Mouse (Mus musculus) heart, postnatal 0 days (tissue): ENCODE results near the gene Tmem185b. TPM values are rescaled to one million over a fixed set of nuclear protein-coding genes. Genes with fewer than 3 reads are reported as not detected.
A peak's percentile ranks its signal among the peaks of the same experiment; 100 is the strongest.

Experiments used
- ATAC-seq: fragments of 200-750 bp; cut with Nextera tagmentation; 2 replicates; pipeline ENCODE4 v1.8.0; 2017; ENCODE audit warnings: low read depth, moderate number of reproducible peaks, moderate library complexity; ENCODE audit not compliant: insufficient read depth
- DNase-seq: peaks from one replicate; pipeline ENCODE4 v3.0.0-alpha.2; 2016; ENCODE audit warnings: low spot score
- H3K27ac ChIP-seq: fragments of 300-500 bp; sonication (generic); 2 replicates; pipeline ENCODE4 v1.5.1; 2014; ENCODE audit warnings: low read depth, mild to moderate bottlenecking
- H3K27me3 ChIP-seq: fragments of 300-500 bp; sonication (generic); 2 replicates; pipeline ENCODE4 v1.6.1; 2014; ENCODE audit warnings: low read length, mixed read lengths; ENCODE audit not compliant: control insufficient read depth, insufficient read depth
- H3K36me3 ChIP-seq: fragments of 300-500 bp; sonication (generic); replicated peaks from 2 replicates; pipeline ENCODE4 v1.6.1; 2014; ENCODE audit warnings: low read length, mixed read lengths; ENCODE audit not compliant: control insufficient read depth, insufficient read depth
- H3K4me1 ChIP-seq: fragments of 300-500 bp; sonication (generic); 2 replicates; pipeline ENCODE4 v1.6.1; 2014; ENCODE audit warnings: antibody characterized with exemption; ENCODE audit not compliant: control insufficient read depth, insufficient read depth
- H3K4me2 ChIP-seq: fragments of 300-500 bp; sonication (generic); 2 replicates; pipeline ENCODE4 v1.6.1; 2014; ENCODE audit warnings: low read depth, mild to moderate bottlenecking, low read length, moderate library complexity
- H3K4me3 ChIP-seq: fragments of 300-500 bp; sonication (generic); 2 replicates; pipeline ENCODE4 v1.5.1; 2014; ENCODE audit warnings: low read depth, low read length
- H3K9ac ChIP-seq: fragments of 300-500 bp; sonication (generic); replicated peaks from 2 replicates; pipeline ENCODE4 v1.6.1; 2014; ENCODE audit warnings: low read depth, low read length, mixed read lengths
- H3K9me3 ChIP-seq: fragments of 300-500 bp; sonication (generic); replicated peaks from 2 replicates; pipeline ENCODE4 v1.6.1; 2016; ENCODE audit warnings: low read length; ENCODE audit not compliant: control insufficient read depth
- CTCF ChIP-seq: IDR thresholded peaks from 2 replicates; pipeline ENCODE4 v1.5.1; 2016; ENCODE audit warnings: antibody characterized with exemption, control low read depth, low read depth
- EP300 ChIP-seq: IDR thresholded peaks from 2 replicates; pipeline ENCODE4 v1.6.1; 2016; ENCODE audit warnings: antibody characterized with exemption, low read depth
- WGBS: fragments of 180-500 bp; shearing (Covaris S2); extraction: QIAGEN DNeasy Blood & Tissue Kit; methylation state at CpG from one replicate; pipeline ENCODE4 v1.1.7; 2014; 5-methylcytosine and 5-hydroxymethylcytosine counted together
- polyA plus RNA-seq: library from polyadenylated mRNA; unstranded; fragments of >200 nt; fragmentation: Nextera tagmentation; extraction: Ambion mirVana; gene quantifications from 2 replicates; pipeline ENCODE4 v1.2.1, GENCODE M21; 2015
- total RNA-seq: library from RNA; depleted of rRNA; stranded (reverse); fragments of >200 nt; gene quantifications from 2 replicates; pipeline ENCODE4 v1.2.3, GENCODE M21; 2014; ENCODE audit warnings: low replicate concordance

Gene Tmem185b
- total and polyA plus RNA-seq, 2 experiments from 2014 or later: 20.7 to 28.5 TPM

- peak overlapping the region; percentile 23 for H3K4me3 ChIP-seq
- no peak for TF ChIP-seq EP300
- TF ChIP-seq CTCF: no peak
- 67% methylated on average over 1 of the region's 1 CpGs for WGBS
- peak overlapping the region; percentile 70 for H3K27ac ChIP-seq
- ATAC-seq: no peak
- peak overlapping the region; percentile 57 for H3K4me2 ChIP-seq
- no peaks in the 10 kb centered on the region for H3K27me3 ChIP-seq
- H3K36me3 ChIP-seq: 0 out of 2 replicates have a peak, but pooled peaks cover 3% of the 10 kb centered on the region
- H3K4me1 ChIP-seq: peaks cover 44% of the 10 kb centered on the region
- no peaks in the 10 kb centered on the region for H3K9me3 ChIP-seq
- no peak for DNase-seq
- H3K9ac ChIP-seq: peak overlapping the region; percentile 48; the same call in 1 of the 2 replicates
These were observed 33.5 kb upstream of the Tmem185b start for GRCm38 (mm10) chr1:119492505-119492904.

- no peak overlapping the region for H3K9ac ChIP-seq
- H3K4me2 ChIP-seq: no peak overlapping the region
- H3K4me1 ChIP-seq: peaks cover 35% of the 10 kb centered on the region
- no peaks in the 10 kb centered on the region for H3K9me3 ChIP-seq
- no peak for TF ChIP-seq EP300
- peak; percentile 34; the same call in 1 of the 2 replicates for TF ChIP-seq CTCF
- no peak overlapping the region for H3K4me3 ChIP-seq
- no peaks in the 10 kb centered on the region for H3K27me3 ChIP-seq
- ATAC-seq (no peak), DNase-seq (no peak)
- WGBS: 69% methylated on average over 2 of the region's 2 CpGs
- H3K36me3 ChIP-seq: 0 out of 2 replicates have a peak, but pooled peaks cover 3% of the 10 kb centered on the region
- H3K27ac ChIP-seq: no peak overlapping the region
These were observed 31.8 kb upstream of the Tmem185b start for GRCm38 (mm10) chr1:119494024-119494711.

GRCm38 (mm10) chr1:119494712-119495395, 31.1 kb upstream of the Tmem185b start:
- Histone ChIP-seq H3K36me3 (0 out of 2 replicates have a peak, but pooled peaks cover 3% of the 10 kb centered on the region), H3K4me1 (peaks cover 34% of the 10 kb centered on the region), H3K27me3 (no peaks in the 10 kb centered on the region), H3K4me2 (no peak overlapping the region), H3K9me3 (no peaks in the 10 kb centered on the region), H3K9ac (no peak overlapping the region), H3K27ac (no peak overlapping the region), H3K4me3 (no peak overlapping the region)
- ATAC-seq (0 out of 2 replicates have a peak, but pooled peaks have one; percentile 6), DNase-seq (no peak)
- no peak for TF ChIP-seq EP300
- TF ChIP-seq CTCF: no peak
- 89% methylated on average over 9 of the region's 9 CpGs for WGBS

GRCm38 (mm10) chr1:119495396-119495775, 30.6 kb upstream of the Tmem185b start:
- H3K4me1 ChIP-seq: peaks cover 34% of the 10 kb centered on the region
- no peak overlapping the region for H3K27ac ChIP-seq
- no peak for ATAC-seq
- H3K9me3 ChIP-seq: no peaks in the 10 kb centered on the region
- no peak for DNase-seq
- no peak overlapping the region for H3K4me2 ChIP-seq
- TF ChIP-seq EP300: no peak
- WGBS: 89% methylated on average over 6 of the region's 6 CpGs
- H3K36me3 ChIP-seq: 0 out of 2 replicates have a peak, but pooled peaks cover 3% of the 10 kb centered on the region
- no peaks in the 10 kb centered on the region for H3K27me3 ChIP-seq
- no peak overlapping the region for H3K9ac ChIP-seq
- no peak overlapping the region for H3K4me3 ChIP-seq

GRCm38 (mm10) chr1:119497346-119498004, 28.5 kb upstream of the Tmem185b start:
- no peak for TF ChIP-seq CTCF
- no peak for TF ChIP-seq EP300
- H3K4me3 ChIP-seq: no peak overlapping the region
- ATAC-seq (no peak), DNase-seq (no peak)
- H3K27me3 ChIP-seq: no peaks in the 10 kb centered on the region
- no peak overlapping the region for H3K4me2 ChIP-seq
- no peaks in the 10 kb centered on the region for H3K9me3 ChIP-seq
- WGBS: 76% methylated on average over 5 of the region's 5 CpGs
- peaks cover 28% of the 10 kb centered on the region for H3K4me1 ChIP-seq
- no peak overlapping the region for H3K9ac ChIP-seq
- H3K36me3 ChIP-seq: 0 out of 2 replicates have a peak, but pooled peaks cover 3% of the 10 kb centered on the region
- no peak overlapping the region for H3K27ac ChIP-seq
